Mouse (Mus musculus) frontal cortex, adult 2 months (tissue): ENCODE results near the gene Atg2a. TPM values are rescaled to one million over a fixed set of nuclear protein-coding genes. Genes with fewer than 3 reads are reported as not detected.

Experiments used
- DNase-seq, 2 experiments: peaks; one replicate each; pipeline ENCODE4 v3.0.0; 2022; ENCODE audit warnings: low spot score in 1 of 2; ENCODE audit errors: extremely low spot score in 1 of 2
- polyA plus RNA-seq: library from polyadenylated mRNA; depleted of rRNA; stranded (reverse); fragments of >200 nt; gene quantifications from 2 replicates; pipeline ENCODE4 v1.2.3, GENCODE M21; 2012; rRNA removed

Atg2a gene
- polyA plus RNA-seq = 29.3 and 31.2 TPM in 2 replicates

GRCm38 (mm10) chr19:6241274-6242107, at the start of gene Atg2a:
Gene Atg2a, plus strand, starts transcription at chr19:6241668.
- peak; percentile 97 to 98 for DNase-seq

DNA sequence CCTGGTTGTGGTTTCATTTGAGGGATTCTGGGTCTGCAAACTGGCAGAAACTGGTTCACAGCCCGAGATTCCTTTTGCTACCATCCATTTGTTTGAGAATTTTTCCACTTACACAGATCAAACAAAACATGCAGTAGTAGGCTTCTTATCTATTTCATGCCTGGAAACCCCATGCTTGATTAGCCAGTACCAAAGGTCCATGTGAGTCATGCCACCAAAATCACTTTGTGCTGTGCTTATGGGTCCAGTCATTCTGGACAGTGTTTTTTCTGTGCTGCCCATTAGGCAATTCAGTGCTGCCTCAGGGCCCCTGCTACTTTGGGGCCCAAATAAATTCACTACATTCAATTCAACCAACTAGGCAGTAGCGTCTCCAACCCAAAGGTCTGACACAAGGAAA, 37.2 kb upstream of the Atg2a start:
- DNase-seq = no peak

DNA sequence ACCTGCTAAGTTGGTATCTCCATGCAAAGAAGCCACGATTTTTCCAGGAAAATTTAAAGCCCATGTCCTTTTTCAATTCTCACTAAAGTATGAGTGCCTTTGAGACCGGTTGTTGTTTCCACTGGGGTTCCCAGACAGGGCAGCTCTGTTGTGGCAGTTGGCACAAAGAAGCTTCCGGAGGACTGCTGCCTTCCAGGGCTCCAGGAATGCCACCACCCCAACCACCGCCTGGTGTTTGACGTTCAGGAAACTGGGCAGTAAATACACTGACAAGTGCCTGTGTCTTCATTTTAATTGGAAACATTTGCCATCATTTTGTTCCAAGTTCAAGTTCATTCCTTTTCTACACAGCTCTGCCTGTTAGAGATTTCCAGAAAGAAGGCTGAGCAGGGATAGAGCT, 34.8 kb upstream of the Atg2a start:
- no peak for DNase-seq

DNA sequence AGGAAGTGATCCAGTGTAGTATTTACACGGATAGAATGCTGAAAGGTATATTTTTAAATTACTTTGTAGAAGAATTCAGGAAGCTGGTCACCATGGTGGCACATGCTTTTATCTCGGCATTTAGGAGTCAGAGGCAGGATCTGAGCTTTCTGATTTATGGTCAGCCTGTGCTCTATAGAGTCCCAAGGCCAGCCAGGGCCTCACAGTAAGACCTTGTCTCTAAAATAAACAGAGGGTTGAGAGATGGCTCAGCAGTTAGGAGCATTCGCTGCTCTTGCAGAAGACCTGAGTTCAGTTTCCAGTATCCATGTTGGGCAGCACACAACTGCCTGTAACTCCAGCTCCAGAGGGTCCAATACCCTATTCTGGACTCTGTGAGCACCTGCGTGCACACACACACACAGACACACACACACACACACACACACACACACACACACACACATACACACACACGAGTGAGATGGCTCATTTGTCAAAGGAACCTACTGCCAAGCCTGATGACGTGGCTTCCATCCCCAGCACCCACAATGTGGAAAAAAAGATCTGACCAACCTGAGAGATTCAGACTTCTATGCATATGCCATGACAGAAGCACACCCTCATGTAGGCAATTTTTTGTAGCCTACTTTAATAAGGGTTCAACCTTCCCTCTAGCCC, 25.3 kb upstream of the Atg2a start:
- DNase-seq = no peak

DNA sequence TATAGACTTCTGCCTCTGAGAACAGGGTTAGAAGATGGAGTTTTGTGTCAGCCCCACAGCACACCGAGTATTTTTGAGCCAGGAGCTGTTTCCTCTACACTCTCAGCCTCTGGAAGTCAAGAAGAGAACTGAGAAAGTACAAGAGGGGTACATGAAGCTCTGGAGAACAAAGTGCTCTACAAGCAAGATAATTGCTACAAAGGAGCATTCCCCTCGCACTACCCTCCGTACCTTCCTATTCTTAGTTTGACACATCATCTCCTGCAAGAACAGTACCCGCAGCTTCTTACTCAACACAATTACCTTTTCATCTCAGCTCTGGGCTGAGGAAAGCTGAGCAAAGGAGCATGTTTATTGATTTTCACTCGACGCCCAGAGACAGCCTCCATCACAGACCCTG, 22.9 kb upstream of the Atg2a start:
- DNase-seq = no peak

DNA sequence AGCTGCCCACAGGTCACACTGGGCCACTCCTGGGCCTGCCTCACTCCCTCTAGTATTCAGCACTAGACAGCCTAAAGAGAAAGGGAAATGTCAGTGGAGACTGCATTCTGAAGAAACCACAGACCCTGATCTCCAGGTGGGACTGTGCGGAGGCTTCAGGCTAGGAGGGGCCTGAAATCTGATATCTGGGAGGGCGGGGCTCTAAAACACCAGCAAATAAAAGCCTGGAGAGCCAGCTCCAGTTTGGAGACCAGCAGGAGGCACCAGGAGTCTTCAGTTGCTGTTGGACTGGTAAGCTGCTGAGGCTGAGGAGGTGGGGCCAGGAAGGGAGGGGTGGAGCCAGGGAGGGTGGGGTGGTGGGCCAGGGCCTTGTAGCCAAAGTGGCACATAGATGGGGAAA, 15.3 kb upstream of the Atg2a start, which contains the start of gene Gpha2:
TSS of gene Gpha2 (plus strand) at position 246 of the 400 bp plus-strand sequence.
- no peak for DNase-seq

DNA sequence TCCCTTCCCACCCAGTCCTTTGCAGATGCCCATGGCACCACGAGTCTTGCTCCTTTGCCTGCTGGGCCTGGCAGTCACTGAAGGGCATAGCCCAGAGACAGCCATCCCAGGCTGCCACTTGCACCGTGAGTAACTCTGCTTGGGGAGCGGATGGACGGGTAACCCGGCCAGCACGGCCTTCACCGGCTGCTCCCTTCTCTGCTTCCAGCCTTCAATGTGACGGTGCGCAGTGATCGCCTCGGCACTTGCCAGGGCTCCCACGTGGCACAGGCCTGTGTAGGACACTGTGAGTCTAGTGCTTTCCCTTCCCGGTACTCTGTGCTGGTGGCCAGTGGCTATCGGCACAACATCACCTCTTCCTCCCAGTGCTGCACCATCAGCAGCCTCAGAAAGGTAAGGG, 14.7 kb upstream of the Atg2a start:
- no peak for DNase-seq

- DNase-seq = no peak
Measured at GRCm38 (mm10) chr19:6227864-6228263, 13.6 kb upstream of the Atg2a start.

DNA sequence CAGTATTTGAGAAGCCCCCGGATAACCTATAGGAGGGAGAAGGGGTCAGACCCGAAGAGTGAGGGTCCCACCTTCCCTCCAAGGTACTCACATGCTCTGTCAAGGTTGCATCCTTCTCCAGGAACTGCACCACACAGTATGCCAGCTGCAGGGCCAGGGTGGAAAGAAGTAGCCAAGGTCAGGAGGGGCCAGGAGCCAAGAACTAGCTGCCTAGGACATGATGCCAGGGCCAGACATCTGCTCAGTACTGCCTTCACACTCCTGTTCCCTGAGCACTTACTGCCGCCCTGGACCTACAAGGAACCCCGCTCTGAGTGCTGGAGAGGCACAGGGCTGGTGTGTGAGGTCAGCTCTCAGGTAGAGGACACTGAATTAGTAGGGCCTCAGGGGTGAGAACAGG, 11.1 kb upstream of the Atg2a start:
- no peak for DNase-seq

DNA sequence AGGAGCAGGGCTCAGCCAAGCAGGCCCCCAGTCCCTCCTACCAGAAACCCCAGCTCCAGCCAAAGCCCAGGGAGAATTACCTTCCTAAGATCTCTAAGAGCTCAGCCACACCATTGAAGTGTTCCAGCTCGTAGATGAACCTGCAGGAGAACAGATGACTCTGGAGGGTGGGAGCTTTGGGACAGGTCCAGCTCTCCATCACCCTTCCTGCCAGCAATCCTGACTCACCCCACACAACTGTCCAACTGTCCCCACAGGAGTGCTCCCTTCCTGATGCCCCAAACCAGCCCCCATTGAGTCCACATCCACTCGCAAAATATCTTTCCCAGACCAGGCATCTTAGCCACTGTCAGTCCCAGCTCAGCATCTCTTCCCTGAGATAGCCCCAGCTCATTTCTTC, 10.4 kb upstream of the Atg2a start:
- no peak for DNase-seq

DNA sequence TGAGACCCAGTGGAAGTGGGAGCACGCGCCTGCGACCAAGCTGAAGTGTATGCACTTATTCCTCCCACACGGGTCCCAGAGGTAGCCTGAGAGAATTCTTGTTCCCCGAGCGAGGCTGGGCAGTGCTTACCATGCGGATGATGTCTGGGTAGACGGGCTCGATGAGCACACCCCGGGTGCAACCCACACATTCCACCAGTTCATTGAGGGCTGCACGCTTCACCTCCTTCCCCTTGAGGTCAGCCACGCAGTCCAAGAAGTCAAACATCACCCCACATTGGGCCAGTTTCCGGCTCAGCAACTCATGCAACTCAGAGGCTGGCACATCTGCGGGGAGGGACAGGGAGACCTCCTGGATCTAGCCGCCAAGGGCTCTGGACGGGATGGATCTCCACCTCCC, 7.8 kb upstream of the Atg2a start:
- DNase-seq = no peak

DNA sequence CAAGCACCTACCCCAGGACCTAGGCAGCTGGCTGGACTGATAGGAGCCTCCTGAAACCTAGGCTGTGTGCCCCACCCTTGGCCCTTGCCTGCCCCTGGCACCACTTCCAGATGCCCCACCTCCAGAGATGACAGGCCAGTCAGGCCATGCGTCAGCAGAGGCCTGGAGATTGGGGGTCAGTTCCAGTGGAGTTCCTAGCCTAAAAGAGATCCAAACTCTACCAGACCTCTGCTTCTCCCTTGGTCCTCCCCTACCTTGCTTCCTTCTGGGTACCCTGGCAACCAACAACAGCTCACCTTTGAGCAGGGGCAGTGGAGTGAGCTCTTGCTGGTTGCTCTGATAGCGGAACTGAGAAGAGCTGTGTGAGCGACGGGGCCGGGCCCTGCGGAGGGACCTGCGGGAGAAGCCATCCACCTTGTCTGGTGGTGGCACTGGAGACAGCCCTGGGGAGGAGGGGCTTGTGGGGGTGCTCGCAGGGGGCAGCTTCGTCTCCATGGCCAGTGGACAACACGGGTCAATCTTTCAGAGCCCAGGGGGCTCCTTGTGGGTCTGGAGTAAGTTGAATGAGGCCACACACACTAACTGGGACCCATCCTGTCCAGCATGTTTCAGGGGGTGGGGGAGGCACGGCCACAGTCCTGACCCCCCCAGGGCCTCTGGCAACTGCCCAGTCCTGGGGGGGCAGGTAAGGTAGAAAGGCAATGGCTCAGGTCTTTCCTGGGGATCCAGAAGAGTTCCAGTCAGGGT, 7.0 kb upstream of the Atg2a start:
- DNase-seq = no peak

GRCm38 (mm10) chr19:6235084-6236052, 6.1 kb upstream of the Atg2a start, which contains the start of gene Ppp2r5b:
Gene Ppp2r5b, minus strand, starts transcription at chr19:6235872.
- peak; percentile 90 to 97 for DNase-seq

- peak; percentile 91 to 95 for DNase-seq
Measured at GRCm38 (mm10) chr19:6236053-6236441, 5.4 kb upstream of the Atg2a start.

DNA sequence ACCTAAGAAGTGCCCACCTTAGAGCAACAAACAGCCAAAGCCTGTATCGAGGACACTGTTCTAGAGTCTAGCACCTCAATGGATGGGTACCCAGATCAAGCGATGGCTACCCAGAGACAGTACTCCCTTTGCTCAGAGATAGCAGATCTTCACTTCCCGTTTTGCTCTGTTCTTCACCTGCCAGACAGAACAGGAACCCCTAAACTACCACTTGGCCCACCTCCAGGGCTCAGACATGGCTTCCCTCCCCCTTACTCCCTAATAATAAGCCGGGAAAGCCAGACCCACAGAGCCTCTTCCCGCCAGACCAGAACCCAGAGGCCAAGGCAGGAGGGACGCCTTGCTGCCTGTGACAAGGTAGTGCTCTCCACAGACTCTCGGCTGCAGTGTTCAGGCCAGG, 4.6 kb upstream of the Atg2a start:
- no peak for DNase-seq

GRCm38 (mm10) chr19:6238740-6239139, 2.7 kb upstream of the Atg2a start:
- no peak for DNase-seq

- no peak for DNase-seq
Measured at GRCm38 (mm10) chr19:6240136-6240535, 1.3 kb upstream of the Atg2a start.

GRCm38 (mm10) chr19:6240725-6241124, 743 bp upstream of the Atg2a start:
- no peak for DNase-seq

GRCm38 (mm10) chr19:6242281-6242680, 813 bp downstream of the Atg2a start:
- DNase-seq = no peak

GRCm38 (mm10) chr19:6243226-6243625, 1.8 kb downstream of the Atg2a start:
- DNase-seq = no peak
